Mouse (Mus musculus) adrenal gland, postnatal 36 days (tissue): ENCODE results near the gene Frmd6. TPM values are rescaled to one million over a fixed set of nuclear protein-coding genes. Genes with fewer than 3 reads are reported as not detected.

Source experiments
- DNase-seq, 2 experiments: peaks; one replicate each; pipeline ENCODE4 v3.0.0; 2021; ENCODE audit warnings: mixed read lengths in 1 of 2
- total RNA-seq, 2 experiments: library from RNA; stranded (reverse); gene quantifications; 2 replicates each; pipeline ENCODE4 v1.2.3; 2021

The Frmd6 gene
- total RNA-seq, 2 experiments from 2014 or later: 53.2 to 139 TPM

DNA sequence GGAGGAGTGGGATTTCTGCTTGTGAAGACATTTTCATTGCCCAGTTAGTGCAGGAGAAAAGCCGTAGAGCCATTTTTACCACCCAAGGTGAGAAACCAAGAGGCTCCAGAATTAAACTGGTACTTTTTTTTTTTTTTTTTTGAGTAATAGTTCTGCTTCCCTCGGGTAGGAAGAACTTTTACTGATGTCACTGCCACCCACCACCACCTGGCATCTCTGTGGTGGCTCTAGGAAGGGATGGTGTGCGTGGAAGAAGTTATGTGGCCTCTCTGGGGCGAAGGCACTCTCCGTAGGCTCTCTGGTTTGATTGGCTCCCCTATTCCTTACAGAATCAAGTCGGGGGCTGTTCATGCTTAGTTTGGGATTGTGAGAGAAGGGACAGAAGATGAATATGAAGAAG is 17.3 kb upstream of the Frmd6 start:
- no peak for DNase-seq

DNA sequence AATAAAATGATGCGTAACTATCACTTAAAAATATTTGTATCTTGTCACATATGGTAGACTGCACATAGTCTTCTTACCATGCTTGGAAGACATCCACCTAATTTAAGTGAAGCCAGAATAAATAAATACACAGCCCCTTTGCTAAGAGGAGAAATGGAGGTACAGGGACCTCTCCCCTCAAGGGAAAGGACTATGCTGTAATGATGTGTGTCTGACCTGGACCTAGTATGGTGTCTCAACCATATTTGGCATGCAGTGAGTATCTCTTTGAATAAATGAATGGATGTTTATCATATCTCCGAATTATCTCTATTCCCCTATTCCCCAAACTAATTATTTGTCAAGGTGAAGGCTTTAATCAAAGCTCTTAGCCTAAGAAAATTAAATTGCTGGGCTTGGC is 15.4 kb upstream of the Frmd6 start:
- DNase-seq: no peak

DNA sequence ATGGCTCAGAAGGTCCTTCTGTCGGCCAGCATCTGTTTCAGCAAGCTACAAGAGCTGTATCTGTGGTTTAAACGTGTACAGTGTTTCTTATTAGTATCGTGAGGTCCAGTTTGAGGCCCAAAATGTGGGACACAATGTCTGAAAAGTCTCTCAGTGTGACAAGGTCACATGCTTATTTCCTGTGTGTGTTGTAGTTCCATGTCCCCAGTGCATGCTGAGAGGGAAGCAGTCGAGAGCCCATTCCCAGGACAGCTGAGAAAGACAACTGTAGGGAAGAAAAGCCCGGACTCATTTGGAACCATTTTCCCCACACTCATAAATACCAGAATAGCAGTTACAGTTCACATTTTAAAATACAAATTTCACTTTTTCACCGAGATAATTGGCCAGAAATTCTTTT is 13.5 kb upstream of the Frmd6 start:
- DNase-seq: no peak

DNA sequence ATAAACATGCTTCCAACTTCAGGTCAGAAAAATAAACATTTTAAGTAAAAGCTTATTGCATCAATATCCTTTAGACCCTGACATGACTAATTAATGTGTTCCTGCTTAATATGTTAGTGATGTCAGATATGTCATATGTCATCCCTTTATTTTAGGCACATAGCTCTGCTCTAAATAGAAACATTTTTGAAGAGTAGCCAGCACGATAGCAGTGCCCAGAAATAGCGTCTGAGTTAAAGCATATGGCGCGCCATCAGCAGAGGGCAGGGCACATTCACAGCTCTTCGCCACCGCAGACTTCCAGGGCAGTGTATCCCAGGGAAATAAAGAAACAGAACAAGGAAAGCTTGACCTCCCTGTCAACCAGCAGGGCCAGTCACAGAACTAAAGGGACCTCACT is 13.1 kb upstream of the Frmd6 start:
- DNase-seq: no peak

DNA sequence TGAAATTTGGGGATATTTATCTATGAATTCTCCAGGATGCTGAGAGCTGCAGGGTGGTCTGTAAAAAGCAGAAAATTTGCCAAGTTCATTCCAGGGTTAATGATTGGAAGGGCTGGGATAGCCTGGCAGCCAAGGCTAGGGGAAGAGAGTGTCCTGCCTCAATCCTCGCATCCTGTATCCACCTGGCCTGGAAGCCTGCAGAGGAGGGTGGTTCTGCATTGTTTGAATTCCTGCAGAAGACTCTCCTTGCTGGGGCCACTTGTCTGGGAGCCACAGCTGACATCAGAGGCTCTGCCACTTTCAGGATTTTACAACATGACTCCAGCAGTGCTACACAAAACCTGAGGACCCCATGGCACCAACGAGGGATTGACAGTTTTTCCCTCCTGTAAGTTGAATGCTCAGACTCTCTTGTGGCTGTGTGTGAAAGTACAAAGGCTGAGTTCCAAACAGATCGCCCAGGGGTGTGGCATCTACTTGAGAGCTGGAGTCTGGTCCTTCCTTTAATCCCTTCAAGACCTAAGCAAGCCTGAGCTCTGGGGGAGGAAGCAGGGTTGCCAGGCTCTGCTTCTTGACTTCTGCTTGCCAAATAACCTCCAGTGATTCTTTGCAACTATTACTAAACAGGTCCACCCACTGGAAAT is 12.4 kb upstream of the Frmd6 start:
- DNase-seq: no peak

DNA sequence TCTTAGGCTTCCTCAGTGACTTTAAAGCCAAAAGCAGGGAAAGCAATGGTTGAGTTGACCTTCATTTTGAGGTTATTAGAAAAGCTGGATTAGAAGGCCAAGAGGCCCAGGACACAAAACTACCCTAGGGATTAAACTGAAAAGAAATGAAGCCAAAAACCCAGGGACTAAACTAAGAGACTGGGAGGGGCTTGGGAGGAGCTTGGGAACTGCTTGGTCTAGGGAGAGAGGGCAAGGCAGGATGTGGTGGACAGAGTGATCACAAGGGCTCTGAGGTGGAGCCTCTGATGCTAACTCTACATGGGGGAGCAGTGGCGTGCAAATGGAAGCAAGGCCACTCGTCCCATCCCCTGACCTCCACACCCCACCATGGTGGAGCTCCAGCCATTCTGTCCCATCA is 8.6 kb upstream of the Frmd6 start:
- no peak for DNase-seq

DNA sequence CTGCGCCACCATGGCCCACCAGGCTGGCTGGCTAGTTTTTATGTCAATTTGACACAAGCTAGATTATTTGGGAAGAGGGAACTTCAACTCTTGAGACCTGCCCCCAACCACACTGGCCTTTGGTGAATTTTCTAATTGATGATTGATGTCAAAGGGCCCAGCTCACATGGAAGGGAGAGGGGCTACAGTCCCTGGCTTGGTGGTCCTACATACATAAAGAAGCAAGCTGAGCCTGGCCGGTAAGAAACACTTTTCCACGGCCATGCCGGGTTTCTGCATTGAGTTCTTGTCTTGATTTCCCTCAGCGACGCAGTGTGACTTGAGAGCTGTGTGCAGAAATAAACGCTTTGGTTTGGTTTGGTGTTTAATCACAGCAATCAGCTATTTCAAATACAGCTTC is 1.3 kb upstream of the Frmd6 start:
- no peak for DNase-seq

DNA sequence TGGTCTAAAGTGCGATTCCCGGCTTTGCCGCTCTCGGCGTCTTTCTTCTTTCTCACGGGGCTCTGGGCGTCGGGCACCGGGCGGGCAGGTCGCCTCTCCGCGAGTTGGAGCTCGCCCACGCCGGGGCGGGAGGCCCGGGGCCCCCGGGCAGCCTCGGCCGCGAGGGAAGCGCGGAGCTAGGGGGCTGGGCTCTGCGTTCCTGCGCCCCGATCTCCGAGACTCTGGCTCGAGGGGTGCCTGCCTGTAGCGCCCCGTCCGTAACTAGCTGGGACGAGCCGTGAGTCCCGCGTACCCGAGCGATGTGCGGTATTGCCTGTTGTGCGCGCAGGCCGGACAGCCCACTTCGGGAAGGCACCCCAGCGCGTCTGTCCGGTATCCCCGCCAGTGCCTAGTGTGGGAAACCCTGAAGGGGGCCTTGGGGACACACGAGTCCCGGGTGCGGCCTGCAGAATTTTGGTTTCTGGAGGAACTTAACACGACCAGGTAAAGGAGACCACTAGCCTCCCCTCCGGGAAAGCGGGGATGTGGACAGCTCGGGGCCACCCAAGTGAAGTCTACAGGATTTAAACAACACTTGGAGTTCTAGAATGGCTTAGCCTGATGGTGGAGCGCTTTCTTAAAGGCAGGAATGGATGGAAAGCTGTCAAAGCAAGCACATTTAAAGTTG is 470 bp downstream of the Frmd6 start:
- peak; percentile 60 to 65 for DNase-seq

DNA sequence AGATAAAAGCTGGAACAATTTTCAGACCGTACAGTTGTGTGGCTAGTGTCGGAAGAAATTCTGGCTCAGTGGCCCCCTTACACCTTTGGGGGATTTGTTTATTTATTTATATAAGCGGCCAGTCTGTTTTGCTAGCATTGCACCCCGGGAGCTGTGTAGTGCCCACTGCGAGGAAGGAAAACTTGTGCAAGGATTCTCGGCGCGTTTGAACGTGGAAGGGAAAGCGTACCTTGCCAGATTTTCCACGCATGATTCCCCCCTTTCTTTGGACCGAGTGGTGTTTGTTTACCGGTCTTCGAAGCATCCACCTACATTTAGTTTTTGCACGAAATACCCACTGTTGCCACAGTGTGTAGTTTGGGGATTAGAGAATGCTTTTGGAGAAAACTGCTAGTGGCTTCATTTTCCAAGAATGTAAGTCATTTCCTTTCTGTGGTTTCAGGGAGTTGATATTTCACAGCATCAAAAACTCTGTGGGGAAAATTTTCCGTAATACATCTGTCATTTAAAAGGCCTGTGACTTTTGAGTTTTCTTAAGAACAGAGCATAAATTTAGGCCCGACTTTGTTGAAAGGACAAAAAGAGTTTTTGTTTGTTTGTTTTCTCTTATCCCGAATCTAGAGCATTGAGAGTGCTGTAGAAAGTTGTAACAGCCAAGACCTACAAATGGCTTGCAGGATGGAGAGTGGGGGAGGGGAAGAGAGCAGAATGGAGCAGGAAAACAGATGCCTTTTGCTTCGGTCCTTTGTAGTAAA is 1.2 kb downstream of the Frmd6 start:
- DNase-seq: peak in 1 of 2 experiments; percentile 55

DNA sequence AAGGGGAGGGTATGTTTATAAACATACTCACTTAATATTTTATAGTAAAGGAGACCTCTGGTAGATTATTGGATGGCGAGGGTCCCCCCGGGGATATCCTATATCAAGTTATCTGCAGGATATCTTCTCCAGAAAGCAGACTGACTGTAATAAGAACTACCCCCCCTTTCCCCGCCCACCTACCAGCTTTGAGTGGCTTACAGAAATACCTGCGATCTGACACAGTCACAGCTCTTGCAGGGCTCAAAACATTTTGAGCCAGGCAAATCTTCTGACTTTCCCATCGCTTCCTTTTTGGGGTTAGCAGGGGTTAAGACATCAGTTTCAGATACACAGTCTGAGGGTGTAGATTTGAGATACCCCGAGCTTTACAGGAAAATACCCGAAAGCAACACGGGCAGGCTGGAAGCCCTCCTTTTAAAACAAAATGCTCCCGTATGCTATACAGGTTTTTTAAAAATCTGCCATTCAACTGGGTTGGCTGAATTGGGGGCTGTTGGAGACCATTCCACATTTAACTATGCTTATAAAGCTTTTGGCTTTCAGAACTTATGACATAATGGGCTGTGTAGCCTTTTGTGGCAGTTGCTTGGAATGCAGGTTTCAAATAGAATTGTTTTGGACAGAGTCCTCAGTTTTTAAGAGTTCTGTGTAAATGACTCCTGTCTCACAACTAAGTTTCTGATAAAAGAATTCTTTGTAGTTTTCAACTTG is 2.0 kb downstream of the Frmd6 start:
- DNase-seq: peak in 1 of 2 experiments; percentile 32

DNA sequence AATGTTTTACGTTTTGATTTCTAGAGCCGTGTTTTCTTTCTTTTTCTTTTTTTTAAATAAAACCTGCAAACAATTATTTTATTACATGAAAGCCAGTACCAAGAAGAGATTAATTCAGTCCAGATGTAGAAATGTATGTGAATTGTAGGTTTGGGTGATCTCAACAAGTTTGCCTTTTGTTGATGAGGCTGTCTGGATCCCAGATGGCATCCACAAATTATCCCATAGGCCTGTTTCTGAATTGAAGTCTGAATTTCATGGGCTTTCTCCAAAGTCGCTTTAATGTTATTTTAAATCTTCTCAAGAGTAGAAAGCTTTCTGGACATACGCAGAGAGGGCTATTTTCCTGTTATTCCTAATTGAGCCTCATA is 2.6 kb downstream of the Frmd6 start:
- DNase-seq: no peak

DNA sequence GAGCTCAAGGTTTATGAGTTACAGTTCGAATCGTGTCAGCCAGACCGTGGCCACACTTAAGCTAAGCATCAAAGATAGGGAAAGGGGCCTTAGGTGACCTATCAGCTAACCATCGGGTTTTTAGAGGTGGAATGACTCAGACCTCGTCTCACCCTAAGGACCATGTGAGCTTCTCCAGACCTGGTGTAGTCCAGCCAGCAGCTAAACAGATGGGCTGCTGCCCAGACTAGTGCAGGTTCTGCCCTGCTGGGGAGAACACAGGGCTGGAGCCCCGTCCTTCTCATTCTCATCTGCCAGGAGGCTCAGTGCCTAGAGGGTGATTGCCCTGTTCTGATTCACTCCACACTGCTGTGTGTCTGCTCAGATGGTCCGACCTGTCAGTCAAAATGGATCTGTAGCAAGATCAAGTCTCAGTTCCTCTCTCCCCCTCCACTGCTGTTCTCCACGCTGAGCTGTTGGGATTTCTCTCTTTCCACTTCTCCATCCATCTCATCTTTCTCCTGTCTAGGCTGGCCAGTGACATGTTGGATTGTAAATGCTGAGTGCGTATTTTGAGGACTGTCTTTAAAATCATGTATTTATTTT is 5.8 kb downstream of the Frmd6 start:
- DNase-seq: no peak

DNA sequence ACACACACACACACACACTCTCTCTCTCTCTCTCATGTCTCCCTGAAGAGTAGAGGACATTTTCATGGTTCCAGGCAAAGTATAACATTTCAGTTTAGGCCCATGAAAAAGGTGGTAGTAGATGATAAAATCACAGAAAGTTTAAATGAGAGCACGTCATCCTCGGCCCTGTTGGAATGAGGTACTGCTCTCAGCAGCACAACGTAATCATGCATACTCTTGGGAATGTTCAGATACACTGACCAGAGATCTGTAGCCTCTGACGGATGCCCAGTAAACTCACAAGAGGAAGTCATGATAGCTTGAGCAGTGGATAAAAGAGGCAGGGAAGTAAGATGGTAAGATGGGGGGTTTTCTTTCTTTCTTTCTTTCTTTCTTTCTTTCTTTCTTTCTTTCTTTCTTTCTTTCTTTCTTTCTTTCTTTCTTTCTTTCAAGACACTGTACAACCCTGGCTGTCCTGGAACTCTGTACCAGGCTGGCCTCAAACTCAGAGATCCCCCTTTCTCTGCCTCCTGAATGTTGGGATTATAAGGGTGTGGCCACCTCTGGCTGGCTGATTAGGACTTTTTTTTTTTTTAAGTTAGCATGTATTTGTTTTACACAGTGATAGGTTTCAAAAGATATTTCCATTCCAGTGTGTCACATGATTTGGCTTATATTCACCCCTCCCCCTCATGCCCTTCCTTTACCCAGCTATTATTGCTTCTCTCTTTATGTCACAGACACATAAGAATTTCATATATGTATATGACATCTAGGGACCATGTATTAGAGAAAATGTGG is 7.1 kb downstream of the Frmd6 start:
- no peak for DNase-seq

DNA sequence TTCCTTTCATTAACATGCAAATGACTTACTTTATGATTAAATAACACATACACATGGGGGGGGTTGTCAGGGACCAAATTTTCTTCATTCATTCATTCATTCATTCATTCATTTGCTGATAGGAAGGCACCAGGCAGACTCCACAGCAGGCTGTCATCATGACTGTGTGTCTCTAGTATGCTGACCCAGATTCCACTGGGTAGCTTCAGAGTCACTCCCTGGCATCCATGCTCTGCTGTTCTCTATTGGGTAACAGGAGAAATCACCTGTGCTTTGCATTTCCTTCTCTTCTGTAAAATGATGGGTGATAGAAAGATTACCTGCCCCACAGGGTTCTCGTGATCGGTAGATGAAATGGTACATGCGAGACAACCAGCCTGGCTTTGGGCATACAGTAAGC is 7.7 kb downstream of the Frmd6 start:
- no peak for DNase-seq

DNA sequence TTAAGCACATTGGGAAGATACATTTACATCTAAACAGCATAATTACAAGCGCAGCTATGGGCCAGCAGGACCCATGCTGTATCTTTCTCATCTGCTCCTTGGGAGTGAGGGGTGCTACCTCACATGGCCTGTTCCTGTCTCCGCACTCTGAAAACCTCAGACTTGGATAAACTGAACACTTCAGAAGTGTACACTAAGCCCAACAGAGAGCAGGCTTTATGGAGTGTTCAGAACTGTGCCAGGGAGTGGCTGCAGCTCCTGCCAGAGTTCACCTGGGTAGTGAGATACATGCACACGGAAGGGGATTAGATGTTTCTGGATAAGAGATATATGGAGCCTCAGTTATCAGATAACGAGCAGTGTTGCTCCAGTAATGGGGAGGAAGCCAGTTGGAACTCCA is 8.7 kb downstream of the Frmd6 start:
- DNase-seq: no peak

DNA sequence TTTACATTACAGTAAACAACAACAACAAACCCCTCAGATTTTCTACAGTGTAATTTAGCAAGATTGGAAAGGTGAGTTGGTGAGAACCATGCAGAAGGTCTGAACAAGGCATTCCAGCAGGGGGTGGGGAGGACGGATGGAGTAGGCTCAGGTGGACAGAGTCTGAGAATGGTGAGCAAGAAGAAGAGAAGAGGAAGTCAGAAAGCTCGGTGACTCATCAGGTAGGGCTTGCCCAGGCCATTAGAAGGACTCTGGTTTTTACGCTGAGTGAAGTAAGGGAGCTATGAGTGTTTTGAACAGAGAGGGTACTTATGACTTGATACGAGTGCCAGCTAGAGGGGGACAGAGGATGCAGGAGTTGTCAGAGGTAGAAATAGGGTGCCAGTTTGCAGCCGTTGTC is 9.7 kb downstream of the Frmd6 start:
- no peak for DNase-seq

DNA sequence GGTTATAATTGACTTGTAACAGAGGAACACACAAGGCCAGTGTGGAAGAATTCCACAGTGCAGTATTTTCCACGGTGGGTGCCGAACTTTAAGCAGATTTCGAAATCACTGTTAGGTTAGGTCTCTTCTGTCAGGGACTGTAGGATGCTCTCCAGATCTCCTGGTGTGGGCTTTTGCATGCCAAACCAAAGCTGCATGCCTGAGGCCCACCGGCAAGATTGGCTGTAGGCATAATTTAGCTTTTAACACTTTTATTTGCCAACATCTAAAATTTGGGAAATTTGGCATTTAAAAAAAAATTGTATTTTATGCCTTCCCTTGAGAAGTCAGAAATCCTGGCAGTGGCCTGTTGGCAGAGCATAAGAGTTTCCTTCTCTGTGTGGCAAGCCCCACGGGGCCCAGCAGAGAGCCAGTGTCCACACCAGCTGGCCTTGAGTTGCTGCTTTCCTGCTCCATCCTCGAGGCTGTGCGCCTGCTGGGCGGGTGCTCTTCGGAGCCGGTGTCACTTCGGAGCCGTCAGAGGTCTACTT is 12.5 kb downstream of the Frmd6 start:
- peak; percentile 51 to 66 for DNase-seq

DNA sequence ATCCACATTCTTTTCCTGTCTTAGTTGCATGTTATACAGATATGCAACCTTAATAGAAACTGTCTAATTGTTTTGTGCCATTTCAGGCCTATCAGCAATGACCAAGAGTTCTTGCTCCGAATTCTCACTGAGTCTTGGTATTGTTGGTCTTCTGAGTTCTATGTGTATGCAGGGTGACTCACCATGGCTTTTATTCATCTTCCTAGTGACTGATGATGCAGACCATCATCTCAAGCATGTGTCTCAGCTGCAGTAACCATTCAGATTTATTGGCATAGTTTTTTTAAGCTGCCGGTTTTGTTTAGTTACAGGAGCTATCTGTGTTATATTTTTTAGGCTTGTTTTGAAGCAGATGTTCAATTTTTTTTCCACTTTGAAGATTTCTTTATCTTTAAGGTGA is 20.1 kb downstream of the Frmd6 start:
- DNase-seq: peak in 1 of 2 experiments; percentile 28

DNA sequence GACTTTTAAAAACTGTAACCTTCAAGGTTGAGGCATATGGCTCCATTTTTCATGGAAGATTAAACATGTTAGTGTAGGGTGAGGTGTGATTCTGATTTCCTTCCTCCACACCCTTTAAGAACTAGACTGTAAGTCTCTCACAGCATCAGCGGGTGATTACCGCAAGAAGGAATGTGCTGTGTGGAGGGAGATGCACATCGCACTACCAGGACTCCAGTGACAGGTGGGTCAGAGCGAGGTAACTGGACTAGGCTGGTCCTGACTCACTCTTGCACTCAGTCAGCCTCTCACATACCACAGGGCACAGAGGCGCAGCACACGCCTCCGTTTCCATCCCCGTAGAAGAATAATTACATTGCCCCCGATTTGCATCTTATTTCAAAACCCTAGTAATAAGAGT is 23.7 kb downstream of the Frmd6 start:
- no peak for DNase-seq

DNA sequence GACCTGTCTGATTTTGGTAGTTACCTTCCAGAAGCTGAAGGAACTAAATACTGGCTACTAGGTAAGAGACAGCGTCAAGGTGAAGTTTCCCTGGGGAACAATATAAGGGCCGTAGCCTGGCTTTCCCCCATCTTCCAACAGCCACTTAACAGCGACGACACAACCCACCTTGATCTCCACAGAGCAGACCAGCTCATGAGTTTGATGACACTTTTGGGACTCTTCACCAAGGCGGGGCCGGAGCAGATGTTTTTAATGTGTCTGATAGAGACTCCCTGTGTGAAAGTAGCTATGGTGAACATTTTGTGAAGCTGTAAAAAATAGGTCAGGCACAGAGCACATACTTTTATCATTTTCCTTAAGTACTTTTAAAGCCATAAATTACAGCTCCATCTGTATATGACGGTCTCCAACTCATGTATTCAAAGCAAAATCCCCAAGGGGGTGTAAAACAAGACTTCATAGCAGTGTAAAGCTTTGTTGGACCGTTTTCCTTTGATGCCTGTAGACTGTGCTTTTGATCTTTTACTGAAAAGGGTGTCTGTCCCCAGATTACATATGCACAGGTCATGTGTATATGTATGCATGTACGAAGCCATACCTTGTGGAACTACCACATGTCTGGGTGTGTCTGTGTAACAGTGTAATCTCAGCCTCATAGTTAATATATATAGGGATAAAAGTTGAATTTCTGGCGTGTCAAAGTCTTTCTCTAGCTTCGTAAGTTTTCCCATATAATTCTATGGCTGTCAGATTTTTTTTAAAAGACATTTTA is 24.4 kb downstream of the Frmd6 start:
- DNase-seq: no peak
